Mouse (Mus musculus): ENCODE data around the gene Gm10643.

DNA sequence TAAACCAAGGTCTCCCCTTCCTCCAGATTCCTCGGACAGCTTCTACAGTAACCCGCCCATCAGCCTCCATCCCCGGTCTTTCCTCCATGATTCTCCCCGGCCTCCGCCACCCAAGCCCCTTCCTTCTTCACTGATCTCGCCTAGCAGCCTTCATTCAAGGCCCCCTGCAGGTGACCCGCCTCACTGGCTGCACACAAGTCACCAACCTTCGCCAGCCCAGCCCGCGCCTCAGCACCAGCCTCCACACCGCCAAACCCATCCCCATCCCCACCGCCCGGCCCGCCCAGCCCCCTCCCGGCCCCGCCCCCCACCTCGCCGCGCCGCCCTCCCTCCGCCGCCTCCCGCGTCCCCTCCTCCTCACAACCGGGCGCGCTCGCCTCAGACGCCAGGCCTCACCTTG lies 39.3 kb upstream of the Gm10643 start:
- no peak for TF ChIP-seq POLR2A (IDR thresholded peaks at IDR 0.05; ENCODE audit: borderline replicate concordance, insufficient read depth, low read length)
- TF ChIP-seq CTCF (IDR thresholded peaks at IDR 0.05; ENCODE audit: borderline replicate concordance, insufficient read depth, low read depth, low read length): no peak
